Mouse (Mus musculus): ENCODE measurements around the gene Trub2.

Trub2 gene

DNA sequence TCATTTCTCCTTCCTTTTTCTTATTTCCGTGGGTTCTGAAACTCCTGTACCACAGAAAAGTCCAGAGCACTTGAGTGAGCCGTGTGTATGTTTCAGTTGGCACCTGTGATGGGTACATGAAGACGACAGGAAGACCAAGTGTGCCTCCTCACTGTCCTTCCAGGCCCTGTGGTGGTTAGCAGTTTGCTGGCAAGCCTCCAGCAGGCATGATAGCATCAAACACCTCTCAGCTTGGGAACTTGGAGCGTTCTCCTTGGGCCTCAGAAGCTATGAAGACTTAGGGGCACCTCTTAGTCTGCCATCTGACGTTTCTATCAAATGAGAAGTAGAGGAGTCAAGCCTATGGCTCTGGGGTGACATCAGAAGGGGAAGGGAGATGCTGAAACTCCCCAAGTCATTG lies 69.7 kb downstream of the Trub2 start:
- DNase-seq, result peak; percentile 51

DNA sequence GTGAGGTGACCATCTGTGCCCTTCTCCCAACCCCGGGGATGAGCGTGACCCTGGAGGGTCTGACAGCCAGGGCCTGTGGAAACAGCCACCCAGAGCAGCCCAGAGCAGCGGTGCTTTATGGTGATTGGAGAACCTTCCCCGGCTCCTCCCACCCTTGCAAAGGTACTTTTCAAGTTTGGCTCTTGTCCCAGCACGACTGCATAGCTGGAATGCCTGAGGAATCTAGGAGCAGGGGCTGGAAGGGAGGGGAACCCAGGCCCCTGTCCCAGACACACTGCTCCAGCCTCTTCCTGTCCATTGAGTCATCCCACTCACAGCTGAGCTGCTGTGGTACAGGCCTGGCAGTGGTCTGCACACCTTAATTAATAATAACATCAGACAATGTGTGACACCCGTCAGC lies 71.6 kb downstream of the Trub2 start:
- DNase-seq, result no peak

DNA sequence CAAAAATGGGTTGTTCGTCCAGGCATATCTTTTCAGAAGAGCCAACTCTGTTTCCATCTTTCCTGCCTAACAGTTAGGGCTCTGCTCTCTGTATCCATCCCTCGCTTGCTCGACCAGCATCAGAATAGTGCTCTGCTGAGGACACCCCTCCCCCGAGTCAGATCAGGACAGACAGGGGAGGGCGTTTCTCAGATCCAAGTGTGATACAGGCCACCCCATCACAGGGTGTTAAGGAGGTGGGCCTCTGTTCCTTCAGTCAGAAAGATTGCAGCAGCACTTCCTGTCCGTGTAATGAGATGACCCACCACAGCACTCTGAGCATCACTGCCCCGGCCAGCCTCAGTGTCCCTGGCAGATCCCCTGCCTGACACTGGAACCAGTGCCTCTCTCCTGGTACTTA lies 72.2 kb downstream of the Trub2 start:
- no peak for DNase-seq

DNA sequence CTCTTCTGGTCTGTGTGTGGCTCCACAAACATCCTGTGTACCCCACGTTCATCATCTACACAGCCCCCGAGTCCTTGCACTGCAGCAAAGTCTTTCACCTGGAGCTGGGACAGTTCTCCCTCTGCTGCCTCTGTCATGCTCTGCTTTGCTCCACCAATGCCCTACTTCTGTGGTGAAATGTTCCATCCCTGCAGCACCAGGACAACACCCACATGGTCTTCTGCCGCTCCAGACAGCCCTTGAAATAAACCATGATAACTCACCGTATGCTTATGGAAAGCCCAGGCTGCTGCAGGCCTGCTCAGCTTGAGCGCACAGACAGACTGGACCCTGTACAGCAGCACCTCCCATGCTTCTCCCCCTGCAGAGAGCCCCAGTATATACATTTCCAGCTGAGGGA lies 74.2 kb downstream of the Trub2 start:
- DNase-seq, result no peak

DNA sequence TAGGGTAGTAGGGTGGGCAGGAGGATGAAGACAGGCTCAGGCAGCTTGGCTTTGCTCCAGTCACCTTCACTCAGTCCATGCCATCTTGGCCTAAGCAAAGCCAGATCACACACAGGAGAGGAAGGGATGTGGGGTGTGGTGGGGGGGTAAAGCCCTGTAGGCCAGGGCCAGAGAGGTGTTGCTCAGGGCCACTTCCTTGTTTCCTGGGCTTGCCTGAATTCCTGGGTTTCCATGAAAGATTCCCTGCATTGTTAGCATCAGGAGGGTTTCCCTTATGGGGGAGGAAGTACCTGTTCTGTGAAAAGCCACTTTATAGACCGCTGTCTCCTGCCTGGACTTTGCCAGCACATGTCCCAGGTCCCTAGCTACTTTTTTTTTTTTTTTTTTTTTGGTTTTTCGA lies 74.8 kb downstream of the Trub2 start:
- DNase-seq, result no peak

DNA sequence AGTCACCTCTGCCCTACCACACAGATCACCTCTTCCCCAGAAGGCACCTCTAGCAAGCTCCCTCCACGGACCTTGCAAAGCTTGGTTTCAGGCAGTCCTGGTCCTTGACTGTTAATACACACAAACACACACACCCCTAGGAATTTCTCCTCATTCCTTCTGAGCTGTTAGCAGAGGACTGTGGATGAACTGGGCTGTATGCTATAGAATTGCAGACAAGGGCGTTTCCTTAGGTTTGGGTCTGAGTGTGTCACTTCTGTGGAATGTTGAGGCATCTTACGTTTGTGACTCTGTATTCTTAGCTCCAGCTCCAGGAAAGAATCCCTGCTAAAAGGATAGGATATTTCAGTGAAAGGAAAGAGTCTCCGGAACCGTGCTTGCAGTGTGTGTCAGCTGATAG lies 76.4 kb downstream of the Trub2 start:
- no peak for DNase-seq

Data from thymus, postnatal 4 days (tissue).